Mouse (Mus musculus): ENCODE measurements around the gene Cstad. TPM values are rescaled to one million over a fixed set of nuclear protein-coding genes. Genes with fewer than 3 reads are reported as not detected.

Cstad gene
- total RNA-seq, 2 experiments from 2014 or later, result 4.2 to 5.5 TPM

- intact Hi-C loops (cut with DNase I), result no loop called here
- DNase-seq (ENCODE audit: low spot score in 2 of 2), result no peak
These were observed 59.7 kb downstream of the Cstad start for GRCm38 (mm10) chr2:30654582-30654981.

- intact Hi-C loops (cut with DNase I), result loop anchor here (2.0 to 5.0 kb wide), 3 partner anchors 61 to 183 kb away; partner anchors contain the start of genes Cstad and Ier5l
- no peak for DNase-seq (ENCODE audit: low spot score in 2 of 2)
These were observed 60.9 kb downstream of the Cstad start for GRCm38 (mm10) chr2:30655746-30656145.

- intact Hi-C loops (cut with DNase I), result loop anchor here (2.0 to 5.0 kb wide), 3 partner anchors 62 to 185 kb away; partner anchors contain the start of genes Cstad and Ier5l
- no peak for DNase-seq (ENCODE audit: low spot score in 2 of 2)
These were observed 62.1 kb downstream of the Cstad start for GRCm38 (mm10) chr2:30656711-30657555.

GRCm38 (mm10) chr2:30657674-30658479 lies 63.0 kb downstream of the Cstad start:
- peak; percentile 26 to 52 for DNase-seq (ENCODE audit: low spot score in 2 of 2)
- intact Hi-C loops (cut with DNase I), result loop anchor here (1.0 to 5.0 kb wide), 6 partner anchors 19 to 186 kb away; partner anchors contain the start of genes Cstad and Ier5l

GRCm38 (mm10) chr2:30658480-30658843 lies 63.6 kb downstream of the Cstad start:
- intact Hi-C loops (cut with DNase I), result loop anchor here (1.0 to 5.0 kb wide), 5 partner anchors 19 to 186 kb away; partner anchors contain the start of gene Ier5l

More at GRCm38 (mm10) chr2:30658480-30658843, 63.6 kb downstream of the Cstad start:
- peak; percentile 100 for DNase-seq (ENCODE audit: low spot score in 2 of 2)

Other genes with a start within 250 kb of the Cstad start
- 100 to 1,000 TPM; 277 to 301 TPM for gene Sh3glb2, start 235.7 kb upstream of the Cstad start, total RNA-seq (2021)
- 100 to 1,000 TPM; 120 to 124 TPM for gene Miga2, start 230.8 kb upstream of the Cstad start, total RNA-seq (2021)
- 10 to 100 TPM; 27.5 to 29.2 TPM for gene Dolpp1, start 202.8 kb upstream of the Cstad start, total RNA-seq (2021)
- gene Crat, start 179.2 kb upstream of the Cstad start, total RNA-seq (2021), result 10 to 100 TPM; 48.4 to 50.7 TPM
- gene Ptpa, start 179.0 kb upstream of the Cstad start, total RNA-seq (2021), result 100 to 1,000 TPM; 172 to 174 TPM
- 10 to 100 TPM; 16.0 to 18.4 TPM for gene Ier5l, start 120.8 kb upstream of the Cstad start, total RNA-seq (2021)
- gene 1700001O22Rik, start 208.6 kb downstream of the Cstad start, total RNA-seq (2021), result 1 to 10 TPM; 6.8 to 7.0 TPM
- gene Ntmt1, start 212.8 kb downstream of the Cstad start, total RNA-seq (2021), result 10 to 100 TPM; 35.0 to 37.2 TPM
- 10 to 100 TPM; 36.7 to 38.6 TPM for gene Asb6, start 235.3 kb downstream of the Cstad start, total RNA-seq (2021)
- gene Prrx2, start 239.9 kb downstream of the Cstad start, total RNA-seq (2021), result 1 to 10 TPM; 1.3 to 2.4 TPM

Measured in left cerebral cortex, postnatal 25 days (tissue).